Mouse (Mus musculus) ZHBTc4 (cell line): ENCODE measurements at regions not wholly inside any gene's neighbourhood (a gene's known extent, or its start where the extent isn't known, plus 50 kb on each side); places are given as distances from the start of the nearest gene placed in this dataset.

Source experiments
- DNase-seq: peaks from one replicate; pipeline ENCODE4 v3.0.0-alpha.2; 2011; ENCODE audit warnings: low read depth, low spot score

GRCm38 (mm10) chr6:36058206-36058605 is 329.7 kb upstream of the Chrm2 start:
- DNase-seq: no peak

GRCm38 (mm10) chr6:36060411-36060810 is 327.5 kb upstream of the Chrm2 start:
- no peak for DNase-seq

- no peak for DNase-seq
These were observed 323.0 kb upstream of the Chrm2 start for GRCm38 (mm10) chr6:36064919-36065318.

- DNase-seq: no peak
These were observed 319.2 kb upstream of the Chrm2 start for GRCm38 (mm10) chr6:36068690-36069089.

GRCm38 (mm10) chr6:36079559-36079958 is 308.3 kb upstream of the Chrm2 start:
- no peak for DNase-seq

- no peak for DNase-seq
These were observed 294.3 kb upstream of the Chrm2 start for GRCm38 (mm10) chr6:36093584-36093983.

GRCm38 (mm10) chr6:36094075-36094474 is 293.8 kb upstream of the Chrm2 start:
- no peak for DNase-seq

- DNase-seq: no peak
These were observed 290.5 kb upstream of the Chrm2 start for GRCm38 (mm10) chr6:36097391-36097790.

- no peak for DNase-seq
These were observed 289.7 kb upstream of the Chrm2 start for GRCm38 (mm10) chr6:36098179-36098578.

GRCm38 (mm10) chr6:36108830-36109229 is 279.1 kb upstream of the Chrm2 start:
- no peak for DNase-seq

- DNase-seq: no peak
These were observed 250.7 kb upstream of the Chrm2 start for GRCm38 (mm10) chr6:36137223-36137622.

GRCm38 (mm10) chr6:36147267-36147666 is 240.6 kb upstream of the Chrm2 start:
- no peak for DNase-seq

GRCm38 (mm10) chr6:36174514-36174913 is 213.4 kb upstream of the Chrm2 start:
- no peak for DNase-seq

- DNase-seq: no peak
These were observed 212.8 kb upstream of the Chrm2 start for GRCm38 (mm10) chr6:36175112-36175511.

GRCm38 (mm10) chr6:36179895-36180294 is 208.0 kb upstream of the Chrm2 start:
- no peak for DNase-seq

- no peak for DNase-seq
These were observed 205.2 kb upstream of the Chrm2 start for GRCm38 (mm10) chr6:36182698-36183097.

- DNase-seq: no peak
These were observed 181.2 kb upstream of the Chrm2 start for GRCm38 (mm10) chr6:36206666-36207065.

- no peak for DNase-seq
These were observed 166.6 kb upstream of the Chrm2 start for GRCm38 (mm10) chr6:36221308-36221707.

- DNase-seq: no peak
These were observed 153.4 kb upstream of the Chrm2 start for GRCm38 (mm10) chr6:36234438-36234837.

- no peak for DNase-seq
These were observed 140.9 kb upstream of the Chrm2 start for GRCm38 (mm10) chr6:36247027-36247426.

GRCm38 (mm10) chr6:36248219-36248618 is 139.7 kb upstream of the Chrm2 start:
- no peak for DNase-seq

GRCm38 (mm10) chr6:36249047-36249446 is 138.8 kb upstream of the Chrm2 start:
- DNase-seq: peak; percentile 33

GRCm38 (mm10) chr6:36266717-36267402 is 121.0 kb upstream of the Chrm2 start:
- DNase-seq: no peak

- DNase-seq: no peak
These were observed 101.2 kb upstream of the Chrm2 start for GRCm38 (mm10) chr6:36286664-36287063.
